Mouse (Mus musculus): ENCODE results near the gene Nipsnap3b.

Nipsnap3b gene

DNA sequence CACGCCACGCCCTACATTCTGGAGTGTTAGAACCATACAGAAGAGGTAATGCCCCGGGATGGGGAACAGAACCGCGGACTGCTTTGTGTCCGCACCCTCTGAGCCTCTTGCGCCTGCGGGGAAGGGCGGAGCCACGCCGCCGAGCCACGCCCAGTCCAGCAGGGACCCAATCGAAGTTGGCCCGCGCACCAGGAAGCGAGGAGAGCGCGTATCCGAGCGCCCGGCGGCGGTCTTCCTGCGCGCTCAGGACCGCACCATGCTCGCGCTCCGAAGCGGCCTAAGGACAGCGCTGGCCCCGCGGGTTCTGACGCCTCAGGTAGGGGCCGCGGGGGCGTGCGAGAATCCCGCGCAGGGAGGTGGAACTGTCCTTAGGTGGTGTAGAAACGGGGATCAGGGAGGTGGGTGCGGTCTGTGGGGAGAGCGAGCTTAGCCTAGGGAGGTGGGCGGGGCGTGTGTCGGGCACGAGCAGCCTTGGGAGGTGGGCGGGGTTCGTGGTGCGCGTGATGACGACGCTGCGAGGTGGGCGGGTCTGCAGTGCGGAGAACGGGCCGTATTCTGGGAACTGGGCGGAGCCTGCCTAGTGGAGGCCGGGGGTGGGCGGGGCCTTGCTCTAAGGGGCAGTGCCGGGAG is at the start of gene Nipsnap3b:
TSS of gene Nipsnap3b (plus strand) at position 149 of the 630 bp plus-strand sequence.
- DNase-seq, result peak; percentile 96

DNA sequence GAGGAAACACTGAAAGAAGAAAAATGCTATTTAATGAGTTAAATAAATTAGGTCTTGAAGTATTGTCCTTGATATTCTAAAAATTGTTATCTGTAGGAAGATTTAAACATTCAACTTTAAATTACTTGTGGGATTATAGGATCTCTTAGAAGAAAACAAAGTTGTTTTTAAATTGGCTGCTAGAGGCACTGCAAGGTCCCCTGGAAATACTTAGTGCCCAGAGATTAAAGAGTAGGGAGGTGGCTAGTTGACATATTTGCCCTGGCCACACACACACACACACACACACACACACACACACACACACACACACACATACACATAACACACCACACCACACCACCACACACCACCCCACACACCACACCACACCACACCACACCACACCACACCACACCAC is 47.4 kb upstream of the Nipsnap3b start, which contains the start of gene Olfr270:
TSS of gene Olfr270 (plus strand) at position 301 of the 400 bp plus-strand sequence.
- DNase-seq, result no peak

DNA sequence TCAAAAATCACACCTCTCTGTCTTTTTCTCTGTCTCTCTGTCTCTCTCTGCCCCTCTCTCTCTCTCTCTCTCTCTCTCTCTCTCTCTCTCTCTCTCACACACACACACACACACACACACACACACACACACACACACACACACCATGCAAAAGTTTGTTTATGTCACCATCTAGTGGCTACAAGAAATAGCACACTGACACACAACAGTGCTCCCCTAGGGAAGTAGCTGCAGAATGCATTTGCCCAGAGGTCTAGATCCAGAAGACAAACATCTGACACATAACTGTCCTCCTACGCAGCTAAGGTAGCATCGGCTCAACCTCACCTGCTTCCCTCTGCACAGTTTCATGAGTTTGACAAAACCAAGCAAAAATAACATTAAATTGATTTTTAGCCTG is 26.5 kb upstream of the Nipsnap3b start:
- DNase-seq, result peak; percentile 47

DNA sequence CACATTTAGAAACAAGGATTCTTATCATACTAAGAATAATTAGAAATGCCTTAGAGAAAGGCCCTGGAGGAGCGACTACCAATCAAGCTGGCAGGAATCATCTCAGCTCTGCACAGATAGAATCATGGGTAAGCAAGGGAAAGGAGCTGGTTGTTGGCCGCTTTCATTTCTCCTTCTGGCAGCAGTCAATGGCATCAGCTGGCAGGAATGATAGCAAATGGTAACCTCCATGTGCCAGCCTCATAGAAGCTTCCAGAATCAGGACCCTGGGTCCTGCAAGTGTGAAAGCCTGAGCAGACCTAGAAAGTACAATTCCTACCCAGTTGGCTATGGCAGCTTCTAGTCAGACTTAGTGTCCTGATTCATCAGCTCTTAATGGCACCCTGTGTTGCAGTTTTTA is 25.4 kb upstream of the Nipsnap3b start:
- DNase-seq, result no peak

DNA sequence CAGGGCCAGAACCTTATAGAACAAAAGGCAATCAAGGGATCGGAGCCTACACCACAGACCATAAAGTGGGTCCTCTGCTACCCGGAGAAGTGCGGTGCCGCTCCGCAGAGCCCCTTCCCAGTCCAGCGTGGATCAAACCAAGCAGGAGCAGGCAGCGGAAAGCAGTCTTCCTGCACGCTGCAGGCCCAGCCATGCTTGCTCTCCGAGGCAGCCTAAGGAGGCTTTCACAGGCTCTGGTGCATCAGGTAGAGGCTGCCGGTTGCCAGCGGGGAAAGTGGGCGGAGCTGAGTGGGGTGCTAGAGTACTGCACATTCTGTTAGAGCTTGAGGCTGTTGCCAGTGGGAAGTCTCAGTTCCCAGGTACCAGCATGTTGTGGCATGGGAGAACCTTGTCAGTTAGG is 22.4 kb upstream of the Nipsnap3b start, which contains the start of gene Nipsnap3a:
TSS of gene Nipsnap3a (plus strand) at position 25 of the 400 bp plus-strand sequence.
- DNase-seq, result peak; percentile 25

DNA sequence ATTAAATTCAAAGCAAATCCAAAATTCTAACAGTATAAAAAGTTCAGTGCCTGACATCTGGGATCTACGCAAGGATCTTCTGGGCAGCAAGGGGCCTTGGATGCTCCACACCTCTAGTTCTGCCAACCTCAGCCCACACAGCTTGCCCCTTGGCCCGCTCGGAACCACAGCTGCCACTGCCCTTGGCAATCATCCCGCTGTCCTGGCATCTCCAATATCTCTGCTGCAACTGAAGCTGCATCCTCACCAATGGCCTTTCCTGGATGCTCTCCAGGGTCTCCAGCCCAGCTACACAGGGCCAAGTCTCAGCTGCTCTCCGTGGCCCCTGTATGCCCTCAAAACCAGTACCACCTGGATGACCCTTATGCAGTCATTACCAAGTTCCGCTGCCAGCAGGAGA is 12.2 kb upstream of the Nipsnap3b start:
- no peak for DNase-seq

DNA sequence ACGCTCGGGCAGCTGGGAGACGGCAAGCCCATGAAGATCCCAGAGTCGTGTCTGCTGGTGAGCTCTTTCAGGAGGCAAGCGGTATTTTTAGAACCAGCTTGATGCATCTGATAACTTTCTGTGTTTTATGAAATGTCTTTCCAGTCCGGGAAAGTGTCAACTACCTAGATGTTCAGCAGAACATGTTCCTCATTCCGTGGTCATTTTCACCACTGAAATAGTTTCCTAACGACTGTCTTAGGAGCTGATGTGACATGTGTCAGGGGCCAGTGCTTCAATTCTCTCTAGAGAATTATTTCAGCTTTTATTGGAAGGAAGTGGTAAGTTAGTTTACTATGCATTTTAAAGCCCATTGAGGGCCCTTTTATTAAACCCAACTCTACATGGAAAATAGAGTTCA is 11.5 kb upstream of the Nipsnap3b start:
- no peak for DNase-seq

DNA sequence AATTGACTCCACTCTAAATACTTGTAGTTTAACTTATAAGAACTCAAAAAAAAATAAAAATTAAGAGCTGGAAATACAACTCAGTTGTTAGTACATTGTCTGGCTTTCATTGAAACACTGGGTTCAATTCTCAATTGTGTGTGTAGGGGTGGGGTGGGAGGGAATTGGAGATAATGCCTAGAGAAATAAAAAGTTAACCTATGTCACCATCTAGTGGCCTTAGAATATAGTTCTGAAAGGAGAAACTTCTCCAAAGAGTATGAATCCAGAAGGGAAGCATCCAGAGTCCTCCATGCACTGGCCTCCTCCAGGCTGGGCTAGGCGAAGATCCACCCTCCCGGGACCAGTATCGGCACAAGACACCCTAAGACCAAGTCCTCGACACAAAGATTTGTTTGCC is 2.5 kb upstream of the Nipsnap3b start:
- peak; percentile 39 for DNase-seq

DNA sequence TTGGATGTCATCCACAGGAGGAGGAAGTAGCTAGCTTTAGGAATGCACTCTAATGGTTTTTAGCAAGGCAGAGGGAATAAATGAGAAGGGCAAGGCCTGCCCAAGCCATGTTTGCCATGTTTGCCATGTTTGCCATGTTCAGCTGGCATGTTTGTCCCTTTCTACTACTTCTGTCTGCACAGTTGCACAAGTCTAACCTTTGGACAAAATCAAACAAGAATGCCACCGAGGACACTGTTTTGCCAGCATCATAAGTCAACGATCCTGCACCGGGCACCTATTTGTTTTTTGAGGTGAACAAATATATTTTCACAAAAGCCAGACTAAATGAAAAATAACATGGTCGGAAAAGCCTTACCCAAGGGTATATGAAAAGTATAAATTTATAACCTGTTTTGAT is 1.8 kb upstream of the Nipsnap3b start:
- no peak for DNase-seq

DNA sequence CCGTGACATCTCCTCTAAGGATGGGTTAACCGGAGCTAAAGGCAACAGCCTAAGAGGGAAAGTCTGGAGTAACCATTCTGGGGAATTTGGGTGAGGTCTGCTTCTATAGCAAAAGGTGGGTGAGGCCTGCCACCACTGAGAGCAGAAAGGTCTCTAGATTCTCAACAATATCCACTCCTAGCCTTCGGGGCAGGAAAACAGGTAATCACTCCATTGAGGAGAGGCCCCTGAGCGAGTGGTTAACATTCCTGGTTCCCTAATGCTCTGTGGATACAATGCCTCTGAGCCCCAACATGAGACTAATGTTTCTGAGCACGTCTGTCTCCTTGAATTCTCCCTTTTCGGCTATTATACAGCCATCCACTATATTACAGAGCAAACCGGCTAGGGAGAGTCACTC is 2.7 kb downstream of the Nipsnap3b start:
- no peak for DNase-seq

DNA sequence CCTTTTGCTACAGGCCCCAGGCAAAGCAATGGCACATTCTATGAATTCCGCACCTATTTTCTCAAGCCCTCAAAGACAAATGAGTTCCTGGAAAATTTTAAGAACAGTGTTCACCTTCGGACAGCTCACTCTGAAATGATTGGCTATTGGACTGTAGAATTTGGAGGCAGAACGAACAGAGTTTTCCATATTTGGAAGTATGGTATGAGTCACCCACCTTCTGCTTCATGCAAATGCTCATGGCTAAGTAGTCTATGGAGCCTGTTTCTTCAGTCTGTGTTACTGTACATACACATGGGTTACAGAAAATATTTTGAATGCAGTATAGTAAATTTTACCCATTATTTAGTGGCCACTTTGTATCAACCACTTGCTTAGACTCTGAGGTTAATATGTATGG is 3.3 kb downstream of the Nipsnap3b start:
- DNase-seq, result no peak

DNA sequence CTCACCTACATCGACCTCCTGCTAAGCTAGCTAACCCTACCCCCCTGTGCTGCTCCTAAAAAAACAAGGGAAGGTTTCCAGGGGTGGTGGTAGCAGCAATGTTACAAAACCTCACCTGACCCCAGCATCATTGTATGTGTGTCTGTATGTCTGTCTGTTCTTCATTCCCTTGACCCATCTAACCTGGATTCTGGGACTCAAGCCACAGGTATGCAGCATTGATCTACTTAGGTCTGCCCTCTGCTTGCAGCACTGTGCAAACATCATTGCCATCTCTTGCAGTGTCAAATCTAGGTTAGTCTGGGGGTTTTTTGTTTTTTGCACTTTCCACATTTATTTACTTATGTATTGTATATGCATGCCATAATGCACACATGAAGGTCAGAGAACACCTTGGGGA is 6.7 kb downstream of the Nipsnap3b start:
- DNase-seq, result no peak

DNA sequence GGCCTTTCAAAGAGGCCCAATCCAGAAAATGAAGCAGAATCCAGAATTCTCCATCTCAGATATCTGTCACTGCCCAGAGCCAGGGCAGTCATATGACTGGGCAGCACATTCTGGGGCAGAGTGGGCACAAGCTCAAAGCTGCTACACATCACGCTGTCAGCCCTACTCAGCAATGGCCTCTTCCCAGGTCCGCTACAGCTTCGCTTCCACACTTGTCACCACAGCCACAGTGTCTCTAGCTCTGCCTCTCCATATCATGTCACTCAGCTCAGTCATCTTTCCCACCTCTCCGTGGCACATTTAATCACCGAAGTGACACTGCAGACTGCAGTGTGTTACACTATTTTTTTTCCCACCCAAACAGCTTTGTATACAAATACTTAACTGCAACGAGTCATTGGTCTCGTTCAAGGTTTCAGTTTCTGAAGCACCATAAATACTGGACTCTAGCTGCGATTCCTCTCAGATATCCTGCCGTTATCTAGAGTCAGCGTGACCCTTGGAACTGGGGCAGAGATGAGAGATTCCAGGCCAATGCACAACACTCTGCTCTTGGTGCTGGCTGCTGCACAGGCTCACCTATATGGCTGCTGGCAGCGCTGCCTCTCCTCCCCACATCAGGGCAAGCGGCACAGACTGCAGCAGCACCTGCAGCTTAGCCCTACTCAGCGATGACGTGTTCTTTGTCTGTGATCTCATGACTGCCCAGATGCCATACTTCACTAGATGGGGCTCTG is 11.7 kb downstream of the Nipsnap3b start:
- peak; percentile 12 for DNase-seq

DNA sequence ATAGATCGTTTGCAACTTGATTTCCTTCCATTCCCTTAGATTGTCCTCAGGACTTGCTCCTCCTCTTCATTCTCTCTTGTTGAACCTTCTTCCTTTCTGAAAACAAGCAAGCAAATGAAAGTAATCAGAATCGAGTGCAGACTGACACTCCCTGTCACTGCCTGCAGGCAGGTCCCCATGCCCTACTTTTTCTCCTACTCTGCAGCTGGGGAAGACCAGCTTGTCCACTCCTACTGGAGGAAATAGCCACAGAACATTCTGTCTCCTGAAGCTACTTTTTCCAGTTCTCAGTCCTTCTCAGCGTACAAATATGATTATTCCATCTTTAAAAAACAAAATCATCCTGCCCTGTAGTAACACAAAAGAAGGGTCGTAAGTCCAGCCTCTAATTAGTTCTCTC is 12.7 kb downstream of the Nipsnap3b start:
- no peak for DNase-seq

DNA sequence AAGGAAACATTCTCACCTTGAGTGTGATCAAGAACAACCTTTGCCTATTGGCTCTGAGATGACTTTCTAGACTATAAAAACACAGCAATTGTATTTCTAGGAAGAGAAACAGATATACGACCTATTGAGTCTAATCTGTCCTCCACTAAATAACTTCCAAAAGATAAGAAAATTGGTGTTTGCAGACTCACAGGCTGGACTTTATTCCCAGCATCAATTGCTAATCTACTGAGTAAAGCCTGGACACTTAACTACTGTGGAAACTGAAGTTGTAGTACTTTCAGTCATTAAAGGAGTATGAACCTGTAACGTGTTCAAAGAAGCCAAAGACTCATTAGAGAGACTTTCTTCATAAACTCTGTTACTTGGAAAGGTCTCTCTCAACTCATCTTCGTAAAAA is 16.1 kb downstream of the Nipsnap3b start:
- DNase-seq, result no peak

DNA sequence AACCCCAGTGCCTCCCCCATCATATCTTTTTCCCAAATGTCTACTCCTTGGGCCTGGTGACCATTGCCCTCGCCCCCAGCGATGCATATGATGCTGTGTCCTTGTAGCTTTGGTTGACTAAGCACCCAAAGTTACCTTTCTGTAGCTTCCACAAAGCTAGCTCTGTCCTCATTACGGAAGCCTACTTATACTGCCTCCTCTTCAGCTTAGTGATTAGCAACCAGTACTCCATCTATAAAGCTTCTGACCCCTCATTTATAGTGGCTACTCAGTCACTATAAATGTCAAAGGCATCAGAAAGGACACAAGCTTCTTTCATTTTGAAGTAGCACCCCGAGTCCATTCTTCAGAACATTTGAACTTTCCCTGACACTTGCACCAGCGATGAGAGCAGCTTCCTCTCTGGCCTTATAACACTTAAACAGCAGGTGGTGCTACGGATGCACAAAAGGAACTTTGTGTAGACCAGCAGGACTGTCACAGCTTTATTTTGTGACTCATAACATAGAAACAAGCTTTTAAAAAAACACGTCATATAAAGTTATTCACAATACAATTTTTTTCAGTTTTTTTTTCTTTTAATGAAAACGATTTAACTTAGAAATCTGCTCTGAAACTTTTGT is 18.8 kb downstream of the Nipsnap3b start:
- DNase-seq, result peak; percentile 40

DNA sequence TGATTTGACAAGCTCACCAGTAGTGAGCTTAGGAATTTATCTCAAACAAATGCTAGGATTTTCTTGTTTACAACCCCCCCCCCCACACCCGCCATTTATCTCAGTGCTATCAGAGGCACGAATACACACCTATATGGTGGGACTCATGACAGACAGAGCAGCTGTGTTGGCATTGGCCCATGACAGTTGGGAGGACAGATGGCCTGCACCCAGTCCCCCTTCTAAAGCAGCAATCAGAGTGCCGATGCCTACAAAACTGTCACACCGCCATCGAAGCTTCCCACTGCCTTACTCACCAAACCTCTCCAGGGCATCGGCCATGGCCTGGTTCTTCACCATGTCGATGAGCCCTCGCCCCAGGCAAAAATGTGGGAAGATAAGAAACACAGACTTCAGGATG is 32.1 kb downstream of the Nipsnap3b start:
- no peak for DNase-seq

DNA sequence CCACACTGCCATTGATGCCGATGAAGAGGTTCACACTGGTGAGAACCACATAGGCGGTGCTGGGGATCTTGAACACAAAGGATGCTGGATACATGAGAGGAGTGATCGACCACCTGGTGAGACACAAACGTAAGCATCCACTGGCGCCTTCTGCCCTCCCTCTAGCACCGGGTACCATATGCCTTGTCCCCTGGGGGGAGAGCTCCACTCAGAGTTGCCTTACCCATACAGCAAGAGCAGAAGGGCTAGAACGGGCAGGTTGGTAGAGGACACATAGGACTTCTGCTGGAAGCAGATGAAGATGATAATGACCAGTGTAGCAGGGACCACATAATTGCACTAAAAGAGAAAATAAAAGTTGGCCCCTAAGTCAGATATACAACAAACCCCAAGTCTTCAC is 34.1 kb downstream of the Nipsnap3b start:
- DNase-seq, result no peak

DNA sequence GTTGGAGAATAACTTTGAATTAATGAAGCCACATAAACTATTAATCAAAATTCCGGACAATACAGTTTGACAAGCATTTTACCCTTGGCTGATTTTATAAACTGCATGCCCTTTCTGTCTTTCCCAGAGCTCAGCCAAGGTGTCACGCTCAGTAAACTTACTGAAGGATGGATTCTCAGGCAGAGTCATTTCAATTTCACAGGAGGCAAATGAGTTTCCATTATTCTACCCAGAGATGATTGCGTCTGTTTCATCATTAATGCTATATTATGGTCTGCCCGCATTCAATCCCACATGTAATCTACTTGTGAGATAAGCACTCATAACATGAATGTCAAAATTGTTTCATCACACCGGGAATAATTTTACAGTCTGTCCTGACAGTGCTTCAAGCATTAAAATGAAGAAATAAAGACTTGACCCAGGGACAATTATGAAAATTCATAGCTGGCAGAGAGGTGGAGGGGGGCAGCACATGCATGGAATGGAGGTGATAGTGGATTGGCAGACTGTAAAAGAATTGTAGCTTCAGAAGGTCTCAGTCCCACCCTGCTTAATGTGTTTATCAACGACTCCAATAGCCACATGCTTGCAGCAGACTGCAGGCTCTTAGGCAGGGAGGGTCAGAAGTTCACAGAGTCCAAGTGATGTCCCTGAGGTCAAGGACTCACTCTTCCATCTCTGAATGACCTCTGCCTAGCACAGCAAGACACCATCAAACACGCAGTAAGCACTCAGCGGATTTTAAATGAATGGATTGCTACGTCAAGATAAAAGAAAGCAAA is 34.8 kb downstream of the Nipsnap3b start:
- DNase-seq, result no peak

DNA sequence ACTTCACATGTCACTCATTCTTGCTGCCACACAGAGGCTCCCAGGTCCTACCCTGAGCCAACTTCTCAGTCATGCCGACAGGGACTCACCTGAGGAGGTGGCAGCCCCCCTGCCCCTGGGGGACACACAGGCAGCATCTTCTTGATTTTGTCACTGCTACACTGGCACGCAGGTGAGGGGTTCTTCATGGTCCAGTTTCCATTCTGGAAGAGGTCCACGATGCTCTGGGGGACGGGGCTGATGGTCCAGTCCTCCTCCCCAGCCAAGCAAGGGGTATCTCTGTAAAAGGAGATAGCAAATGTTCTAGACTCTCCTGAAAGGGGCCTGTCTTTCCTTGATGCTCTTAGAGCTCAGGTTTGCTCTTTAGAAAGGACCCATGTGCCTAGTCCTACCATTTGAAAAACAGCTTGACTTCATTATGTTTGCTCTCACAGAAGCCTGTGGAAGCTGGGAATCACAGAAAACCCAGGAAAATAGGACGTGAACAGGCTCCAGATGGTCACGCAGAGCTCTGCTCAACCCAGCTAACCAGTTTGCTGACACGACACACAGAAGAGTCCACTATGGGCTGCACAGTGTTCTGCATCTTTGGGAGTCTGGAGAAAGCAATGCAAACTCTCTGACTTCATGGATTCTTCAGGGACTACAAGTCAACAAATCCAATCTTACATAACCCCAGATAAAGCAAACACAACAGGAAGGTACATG is 50.8 kb downstream of the Nipsnap3b start:
- no peak for DNase-seq

Measured in retina, postnatal 1 day (tissue).